Mouse (Mus musculus) testis, adult 2 months (tissue): Measurements from ENCODE around the gene Txnrd1. TPM values are rescaled to one million over a fixed set of nuclear protein-coding genes. Genes with fewer than 3 reads are reported as not detected.

Source experiments
- H3K27ac ChIP-seq: fragments of 200-500 bp; 2 replicates; pipeline ENCODE4 v1.5.1; 2012; ENCODE audit warnings: low read depth, low read length; ENCODE audit not compliant: control insufficient read depth, insufficient read depth
- H3K27me3 ChIP-seq: fragments of 200-500 bp; 2 replicates; pipeline ENCODE4 v1.6.1; 2012; ENCODE audit warnings: mild to moderate bottlenecking, low read length, moderate library complexity; ENCODE audit not compliant: control insufficient read depth, insufficient read depth
- H3K36me3 ChIP-seq: fragments of 200-500 bp; 2 replicates; pipeline ENCODE4 v1.6.1; 2012; ENCODE audit warnings: mild to moderate bottlenecking, low read length; ENCODE audit not compliant: control insufficient read depth, insufficient read depth
- H3K4me1 ChIP-seq: fragments of 200-500 bp; 2 replicates; pipeline ENCODE4 v1.6.1; 2012; ENCODE audit warnings: low read length; ENCODE audit not compliant: control insufficient read depth, insufficient read depth
- H3K4me3 ChIP-seq: fragments of 200-500 bp; 2 replicates; pipeline ENCODE4 v1.5.1; 2012; ENCODE audit warnings: low read depth, mild to moderate bottlenecking, low read length, moderate library complexity, mixed read lengths; ENCODE audit not compliant: control insufficient read depth
- CTCF ChIP-seq: fragments of 200-500 bp; IDR thresholded peaks from 2 replicates; pipeline ENCODE4 v1.5.1; 2012; ENCODE audit warnings: low read depth, mild to moderate bottlenecking, inconsistent platforms, low read length, moderate library complexity; ENCODE audit not compliant: control insufficient read depth, insufficient read depth, insufficient replicate concordance
- POLR2A ChIP-seq: fragments of 200-500 bp; IDR thresholded peaks from 2 replicates; pipeline ENCODE4 v1.6.1; 2012; ENCODE audit warnings: low read depth, mild to moderate bottlenecking, inconsistent platforms, low read length, moderate library complexity; ENCODE audit not compliant: control insufficient read depth
- polyA plus RNA-seq: library from polyadenylated mRNA; depleted of rRNA; stranded (reverse); fragments of >200 nt; gene quantifications from 2 replicates; pipeline ENCODE4 v1.2.3, GENCODE M21; 2012

Txnrd1 gene
- polyA plus RNA-seq, 1 experiment, result 13.2 TPM

GRCm38 (mm10) chr10:82808891-82809290 is 24.9 kb upstream of the Txnrd1 start:
- H3K4me1 ChIP-seq, result peaks cover 14% of the 10 kb centered on the region
- no peaks in the 10 kb centered on the region for H3K36me3 ChIP-seq
- H3K4me3 ChIP-seq, result no peak overlapping the region
- TF ChIP-seq POLR2A (no peak), CTCF (no peak)
- H3K27me3 ChIP-seq, result no peaks in the 10 kb centered on the region
- H3K27ac ChIP-seq, result no peak overlapping the region

- Histone ChIP-seq H3K36me3 (no peaks in the 10 kb centered on the region), H3K27ac (no peak overlapping the region), H3K4me1 (peaks cover 16% of the 10 kb centered on the region), H3K4me3 (no peak overlapping the region), H3K27me3 (no peaks in the 10 kb centered on the region)
- TF ChIP-seq CTCF (no peak), POLR2A (no peak)
Observed at GRCm38 (mm10) chr10:82809352-82809751, 24.4 kb upstream of the Txnrd1 start.

DNA sequence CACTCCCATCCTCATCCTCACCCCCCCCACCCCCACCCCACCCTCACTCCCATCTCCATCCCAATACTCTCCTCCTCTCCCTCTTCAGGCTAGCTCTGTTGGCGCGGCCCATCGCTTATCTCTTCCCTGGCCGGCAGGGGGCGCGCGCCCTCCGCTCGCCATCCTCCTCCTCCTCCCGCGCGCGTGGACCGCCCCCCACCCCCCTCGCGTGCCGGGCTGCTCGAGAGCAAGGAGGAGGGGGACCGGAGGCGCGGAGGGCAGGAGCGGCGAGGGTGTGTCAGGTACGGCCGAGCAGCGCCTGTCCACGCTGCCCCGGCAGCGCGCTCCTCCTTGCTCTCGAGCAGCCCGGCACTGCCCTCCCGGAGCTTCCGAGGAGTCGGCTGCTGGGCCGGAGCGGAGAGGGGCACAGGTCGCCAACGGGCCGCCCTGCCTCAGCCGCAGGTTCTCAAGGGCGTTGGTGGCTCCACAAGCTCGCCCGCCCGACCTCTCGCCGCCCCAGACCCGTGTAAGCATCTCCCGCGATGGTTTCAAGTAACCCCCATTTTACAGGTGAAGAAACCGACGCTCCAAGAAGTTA is 21.8 kb upstream of the Txnrd1 start:
- H3K4me3 ChIP-seq, result peak overlapping the region; percentile 97
- H3K27ac ChIP-seq, result peak overlapping the region; percentile 89

GRCm38 (mm10) chr10:82814096-82814970 is 19.4 kb upstream of the Txnrd1 start:
- peaks cover 20% of the 10 kb centered on the region for H3K4me1 ChIP-seq
- H3K36me3 ChIP-seq, result no peaks in the 10 kb centered on the region
- H3K4me3 ChIP-seq, result no peak overlapping the region
- H3K27ac ChIP-seq, result no peak overlapping the region
- TF ChIP-seq CTCF, result no peak
- no peaks in the 10 kb centered on the region for H3K27me3 ChIP-seq

More for the DNA sequence above, 21.8 kb upstream of the Txnrd1 start:
- peaks cover 20% of the 10 kb centered on the region for H3K4me1 ChIP-seq
- H3K36me3 ChIP-seq, result no peaks in the 10 kb centered on the region
- H3K27me3 ChIP-seq, result no peaks in the 10 kb centered on the region
- peak; percentile 89 for TF ChIP-seq CTCF
- peak; percentile 17; the same call in 1 of the 2 replicates for TF ChIP-seq POLR2A

DNA sequence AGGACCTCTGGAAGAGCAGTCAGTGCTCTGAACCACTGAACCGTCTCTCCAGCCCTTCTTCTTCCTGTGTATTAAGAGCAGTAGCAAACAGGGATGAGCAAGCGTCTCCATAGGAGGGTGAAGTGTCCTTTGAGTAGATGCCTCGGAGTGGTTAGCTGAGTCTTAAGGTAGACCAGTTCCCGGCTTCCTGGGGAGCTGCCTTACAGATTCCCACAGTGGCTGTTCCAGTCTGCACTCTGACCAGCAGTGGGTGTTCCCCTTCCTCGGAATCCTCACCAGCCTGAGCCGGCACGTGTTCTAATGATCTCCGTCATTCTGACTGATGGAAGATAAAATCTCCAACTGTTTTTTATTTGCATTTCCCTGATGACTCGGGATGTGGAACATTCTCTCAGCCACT is 17.3 kb upstream of the Txnrd1 start:
- no peak overlapping the region for H3K27ac ChIP-seq
- TF ChIP-seq POLR2A, result no peak
- no peak for TF ChIP-seq CTCF
- H3K4me1 ChIP-seq, result peaks cover 16% of the 10 kb centered on the region
- no peak overlapping the region for H3K4me3 ChIP-seq
- H3K27me3 ChIP-seq, result no peaks in the 10 kb centered on the region
- H3K36me3 ChIP-seq, result no peaks in the 10 kb centered on the region

- no peaks in the 10 kb centered on the region for H3K36me3 ChIP-seq
- no peak overlapping the region for H3K4me3 ChIP-seq
- no peaks in the 10 kb centered on the region for H3K27me3 ChIP-seq
- peaks cover 12% of the 10 kb centered on the region for H3K4me1 ChIP-seq
- TF ChIP-seq CTCF (no peak), POLR2A (no peak)
- H3K27ac ChIP-seq, result no peak overlapping the region
Observed at GRCm38 (mm10) chr10:82817514-82817913, 16.2 kb upstream of the Txnrd1 start.

GRCm38 (mm10) chr10:82817936-82818335 is 15.8 kb upstream of the Txnrd1 start:
- Histone ChIP-seq H3K4me3 (no peak overlapping the region), H3K36me3 (no peaks in the 10 kb centered on the region), H3K4me1 (peaks cover 10% of the 10 kb centered on the region), H3K27me3 (no peaks in the 10 kb centered on the region), H3K27ac (no peak overlapping the region)
- no peak for TF ChIP-seq CTCF
